Mouse (Mus musculus) adrenal gland, adult 10 weeks (tissue): ENCODE data around the gene Pdyn. TPM values are rescaled to one million over a fixed set of nuclear protein-coding genes. Genes with fewer than 3 reads are reported as not detected.

Source experiments
- polyA plus RNA-seq: library from polyadenylated mRNA; stranded (reverse); fragments of 350-450 nt; fragmentation: Illumina TruSeq; extraction: RNeasy Lipid Tissue Mini Kit (QIAGEN cat#74804); gene quantifications from one replicate; pipeline ENCODE4 v1.2.3, GENCODE M21; 2014; ENCODE audit warnings: low read depth, low replicate concordance

Pdyn gene
- polyA plus RNA-seq = 0.23 TPM

DNA sequence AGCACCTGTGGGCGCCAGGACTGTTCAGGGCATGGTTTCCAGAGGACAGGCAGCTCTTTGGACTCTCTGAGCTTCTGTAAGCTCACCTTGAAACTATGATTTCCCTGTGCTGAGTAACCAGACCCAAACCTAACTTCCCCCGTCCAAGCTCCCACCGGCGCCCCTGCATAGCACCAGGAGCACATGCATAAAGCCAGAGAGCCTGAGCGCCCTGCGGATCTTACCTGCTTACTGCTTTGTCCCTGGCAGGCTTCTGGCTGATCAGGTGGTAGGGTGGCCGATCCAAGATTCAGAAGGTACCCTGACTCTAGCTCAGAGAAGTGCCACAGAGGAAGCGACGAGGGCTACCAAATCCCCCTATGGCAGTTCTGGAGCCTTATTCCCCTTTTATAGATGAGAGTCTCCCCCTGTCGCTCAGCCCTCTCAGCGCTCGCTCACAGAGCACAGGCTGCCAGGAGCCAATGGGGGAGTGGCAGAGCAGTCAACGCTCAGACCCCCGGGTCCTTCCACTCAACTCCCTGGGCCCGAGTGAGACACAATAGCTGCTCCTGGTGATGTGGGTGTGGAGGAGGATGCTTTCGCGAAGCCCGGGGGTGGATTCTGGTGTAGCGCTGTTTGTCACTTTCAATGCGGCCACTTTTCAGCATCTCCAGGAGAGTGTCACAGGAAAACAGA is at the start of gene Pdyn:
Pdyn (minus strand) TSS at position 361 of the 675 bp plus-strand sequence.

Other genes starting within 250 kb of the Pdyn start
- not detected for gene F830045P16Rik, start 163.2 kb downstream of the Pdyn start, polyA plus RNA-seq
- gene Sirpa, start 107.0 kb downstream of the Pdyn start, polyA plus RNA-seq = 37.0 TPM
- gene Stk35, start 100.7 kb upstream of the Pdyn start, polyA plus RNA-seq = 9.4 TPM